Mouse (Mus musculus): ENCODE results near the gene Pbld1.

Gene Pbld1

DNA sequence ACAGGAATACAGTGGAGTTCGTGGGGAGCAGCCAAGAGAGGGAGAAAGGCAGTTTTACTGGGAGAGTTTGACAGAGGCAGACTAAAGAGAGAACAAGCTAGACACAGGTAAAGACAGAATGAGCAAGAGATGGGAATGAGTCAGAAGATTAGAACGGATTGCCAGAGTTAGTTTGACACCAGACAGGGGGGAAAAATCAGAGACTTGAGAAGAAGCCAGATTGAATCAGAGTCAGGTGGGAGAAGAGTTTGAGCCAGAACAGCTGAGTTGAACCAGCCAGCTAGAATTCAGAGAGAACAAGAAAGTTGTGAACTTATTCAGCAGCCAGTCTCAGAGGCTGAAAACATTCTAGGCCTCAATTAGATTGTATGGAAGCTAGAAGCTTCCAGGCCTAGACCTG is at the start of gene Pbld1:
Gene Pbld1 (plus strand): TSS at position 301 of the 400 bp plus-strand sequence.
- no peak for DNase-seq

- no peak for DNase-seq
Measured at GRCm38 (mm10) chr10:63010268-63010667, 49.7 kb upstream of the Pbld1 start.

GRCm38 (mm10) chr10:63011556-63011955 is 48.4 kb upstream of the Pbld1 start:
- peak; percentile 32 for DNase-seq

GRCm38 (mm10) chr10:63013476-63013875 is 46.5 kb upstream of the Pbld1 start:
- DNase-seq = no peak

- DNase-seq = no peak
Measured at GRCm38 (mm10) chr10:63014168-63014567, 45.8 kb upstream of the Pbld1 start.

DNA sequence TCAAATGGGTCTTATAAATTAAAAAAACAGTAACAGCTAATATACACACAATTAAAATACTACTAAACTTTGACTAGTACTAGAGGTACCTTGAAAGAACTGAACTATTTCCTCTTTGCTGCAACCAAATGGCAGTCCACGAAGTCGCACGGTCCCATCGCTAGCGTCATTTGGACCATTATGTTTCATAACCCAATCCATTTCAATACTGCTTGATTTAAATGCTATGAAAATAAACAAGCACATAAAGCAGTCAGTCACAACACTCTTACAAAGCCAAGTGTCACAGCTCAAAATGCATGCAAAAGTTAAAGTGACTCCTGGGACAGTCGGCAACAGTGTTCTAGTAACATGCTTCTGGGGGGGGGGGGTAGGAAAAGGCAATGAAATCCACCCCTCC is 40.7 kb upstream of the Pbld1 start:
- DNase-seq = no peak

- DNase-seq = no peak
Measured at GRCm38 (mm10) chr10:63021702-63022101, 38.3 kb upstream of the Pbld1 start.

DNA sequence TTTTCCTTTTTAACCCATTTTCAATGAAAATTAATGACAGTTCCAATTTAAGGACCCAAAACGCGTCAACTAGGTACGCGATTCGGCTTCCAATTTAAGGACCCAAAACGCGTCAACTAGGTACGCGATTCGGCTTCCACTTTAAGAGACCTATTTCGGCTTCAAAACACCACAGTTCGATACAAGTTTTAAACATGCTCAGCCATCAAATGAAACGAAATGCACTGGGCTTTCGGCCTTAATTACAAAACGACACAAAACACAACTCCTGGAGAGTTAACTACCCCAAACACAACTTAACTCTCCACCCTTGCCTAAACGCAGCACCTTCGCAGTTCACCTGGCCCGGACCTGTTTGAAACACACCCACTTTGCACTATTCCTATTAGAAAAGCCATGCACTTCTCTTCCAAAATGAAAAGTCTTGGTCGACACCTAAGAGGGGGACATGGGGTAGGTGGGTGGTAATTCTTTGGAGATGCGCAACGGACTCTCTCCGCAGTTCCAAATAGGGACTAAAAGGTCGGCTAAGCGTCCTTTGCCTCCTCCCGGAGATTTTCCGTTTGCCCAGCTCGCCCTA is 37.3 kb upstream of the Pbld1 start:
- DNase-seq = no peak

DNA sequence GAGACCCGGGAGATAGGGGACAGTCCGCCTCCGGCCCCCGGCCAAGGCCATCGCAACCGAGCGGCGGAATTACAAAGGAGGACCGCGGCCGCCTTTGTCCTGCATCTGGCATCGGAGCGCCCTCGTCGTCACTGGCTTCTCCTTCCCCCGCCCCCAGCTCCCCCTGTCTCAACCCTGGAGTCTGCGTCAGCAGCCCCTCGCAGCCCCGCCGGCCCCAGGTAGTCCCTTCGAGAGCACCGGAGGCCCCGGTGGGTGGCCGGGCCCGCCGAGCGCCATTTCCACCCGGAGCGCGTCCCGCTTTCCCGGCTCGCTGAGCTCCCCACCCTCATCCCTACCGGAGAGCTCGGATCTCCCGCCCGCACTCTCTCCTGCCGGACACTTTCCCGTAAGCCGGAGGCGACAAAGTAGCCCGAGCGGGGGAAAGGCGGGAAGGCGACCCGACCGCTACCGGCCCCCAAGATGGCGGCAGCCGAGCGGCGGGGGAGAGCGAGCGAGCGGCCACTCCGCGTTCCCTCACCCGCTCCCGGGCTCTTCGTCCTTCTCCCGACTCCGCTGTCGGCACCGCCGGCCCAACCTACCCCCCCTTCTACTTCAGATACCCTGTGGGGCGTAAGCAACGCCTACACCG is 36.7 kb upstream of the Pbld1 start:
- DNase-seq = peak; percentile 70

DNA sequence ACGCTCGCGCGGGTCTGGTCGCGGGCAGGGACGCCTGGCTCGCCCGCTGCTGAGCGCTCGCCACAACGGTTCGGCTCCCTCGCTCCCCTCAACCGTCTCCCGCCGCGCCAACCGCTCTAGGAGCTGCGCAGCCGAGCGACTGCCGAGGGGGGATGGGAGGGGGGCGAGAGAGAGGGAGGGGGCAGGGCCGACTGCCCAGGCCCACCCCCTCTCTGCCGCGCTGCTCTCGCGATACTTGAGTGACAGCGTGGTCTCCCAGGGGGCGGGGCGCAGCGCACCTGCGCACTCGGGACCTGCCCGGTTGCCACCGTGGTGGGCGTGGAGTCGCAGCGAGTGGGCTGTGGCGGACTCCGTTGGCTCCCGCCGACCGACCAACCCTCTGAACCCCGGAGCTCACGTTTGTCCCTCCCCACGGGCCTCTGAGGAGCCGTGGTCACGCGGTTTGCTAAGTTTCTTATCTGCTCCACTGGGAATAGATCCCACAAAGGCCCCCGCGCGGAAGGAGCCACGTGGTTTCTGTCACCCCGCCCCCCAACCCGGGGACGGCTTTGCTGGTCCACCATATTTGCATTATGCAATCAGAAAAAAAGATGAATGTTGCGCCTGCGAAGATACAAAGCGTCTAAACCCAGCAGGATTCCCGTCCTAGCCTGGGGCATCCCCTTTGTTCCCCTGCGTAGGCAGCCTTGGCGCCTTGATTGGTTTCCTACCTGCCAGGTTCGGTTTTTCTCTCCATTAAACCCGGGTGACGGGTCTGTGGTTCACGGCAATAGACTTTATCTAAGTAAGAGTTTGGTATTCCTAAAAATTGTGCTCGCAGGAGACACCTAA is 36.0 kb upstream of the Pbld1 start, which contains the start of the genes Hnrnph3 and Pbld2:
Gene Hnrnph3 (minus strand): TSS at position 469 of the 831 bp plus-strand sequence.
Gene Pbld2 (plus strand): TSS at position 567 of the 831 bp plus-strand sequence.
- DNase-seq = peak; percentile 98

DNA sequence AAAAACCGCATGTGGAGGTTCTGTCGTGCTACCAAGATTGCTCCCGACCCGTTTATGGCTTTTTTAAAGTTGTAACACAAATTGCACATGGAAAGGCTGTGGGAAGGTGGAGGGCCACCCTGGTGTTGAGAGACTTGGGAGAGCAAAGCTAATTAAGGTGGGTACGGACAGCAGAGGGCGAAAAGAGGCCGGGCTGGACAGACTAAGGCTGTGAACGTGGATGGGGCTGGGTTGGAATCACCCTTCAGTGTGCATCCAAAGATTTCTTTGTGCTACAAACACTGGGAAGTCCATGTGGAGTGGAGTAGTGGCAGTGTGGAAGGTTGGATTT is 35.4 kb upstream of the Pbld1 start:
- peak; percentile 78 for DNase-seq

GRCm38 (mm10) chr10:63025016-63025415 is 34.9 kb upstream of the Pbld1 start:
- no peak for DNase-seq

- DNase-seq = no peak
Measured at GRCm38 (mm10) chr10:63025491-63026011, 34.4 kb upstream of the Pbld1 start.

DNA sequence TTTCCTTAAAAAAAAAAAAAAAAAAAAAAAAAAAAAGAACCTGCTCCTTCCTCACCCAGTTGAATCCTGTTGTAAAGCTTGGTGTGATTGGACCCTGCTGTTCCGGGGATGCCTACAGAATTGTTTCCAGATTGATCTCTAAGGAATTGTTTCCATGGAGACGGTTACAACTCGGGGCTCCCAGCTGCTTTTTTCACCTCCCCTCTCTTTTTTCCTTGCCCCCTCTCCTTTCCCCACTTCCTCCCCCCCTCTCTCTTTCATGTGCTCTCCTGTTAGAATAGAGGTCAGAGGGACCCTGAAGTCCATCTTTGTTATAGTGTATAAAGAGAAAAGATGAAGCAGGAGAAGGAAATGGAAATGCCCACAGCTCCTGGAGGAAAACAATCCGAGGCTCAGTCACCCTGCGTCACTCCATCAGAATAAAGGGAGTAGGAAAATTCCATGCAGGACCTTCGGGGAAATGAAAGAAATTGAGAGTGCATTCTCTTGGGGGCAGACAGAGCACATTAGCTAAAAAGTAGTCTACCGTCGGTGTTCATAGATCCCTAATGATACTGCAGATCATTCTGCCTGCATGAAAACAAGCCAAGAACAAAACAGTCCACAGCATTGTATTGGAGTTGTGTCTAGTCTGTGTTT is 33.7 kb upstream of the Pbld1 start:
- no peak for DNase-seq

- DNase-seq = no peak
Measured at GRCm38 (mm10) chr10:63026795-63027160, 33.2 kb upstream of the Pbld1 start.

- no peak for DNase-seq
Measured at GRCm38 (mm10) chr10:63027376-63028161, 32.4 kb upstream of the Pbld1 start.

- DNase-seq = no peak
Measured at GRCm38 (mm10) chr10:63028396-63028795, 31.6 kb upstream of the Pbld1 start.

DNA sequence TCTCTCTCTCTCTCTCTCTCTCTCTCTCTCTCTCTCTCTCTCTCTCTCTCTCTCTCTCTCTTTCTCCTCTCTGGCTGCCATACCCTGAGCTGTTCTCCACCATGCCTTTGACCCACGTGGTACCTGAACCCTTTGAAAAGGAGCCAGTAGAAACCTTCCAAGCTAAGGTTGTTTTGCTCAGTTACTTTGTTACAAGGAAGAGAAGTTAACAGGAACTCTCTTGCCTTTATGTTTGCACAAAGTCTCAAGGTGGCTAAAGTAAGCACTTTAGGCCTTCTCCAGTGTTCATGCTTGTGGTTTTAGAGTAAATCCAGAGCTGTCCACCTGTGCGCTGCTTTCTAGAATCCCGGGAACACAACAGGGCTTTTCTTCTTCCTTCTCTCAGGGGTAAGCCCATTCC is 27.7 kb upstream of the Pbld1 start:
- DNase-seq = no peak

- DNase-seq = no peak
Measured at GRCm38 (mm10) chr10:63032956-63033355, 27.0 kb upstream of the Pbld1 start.

DNA sequence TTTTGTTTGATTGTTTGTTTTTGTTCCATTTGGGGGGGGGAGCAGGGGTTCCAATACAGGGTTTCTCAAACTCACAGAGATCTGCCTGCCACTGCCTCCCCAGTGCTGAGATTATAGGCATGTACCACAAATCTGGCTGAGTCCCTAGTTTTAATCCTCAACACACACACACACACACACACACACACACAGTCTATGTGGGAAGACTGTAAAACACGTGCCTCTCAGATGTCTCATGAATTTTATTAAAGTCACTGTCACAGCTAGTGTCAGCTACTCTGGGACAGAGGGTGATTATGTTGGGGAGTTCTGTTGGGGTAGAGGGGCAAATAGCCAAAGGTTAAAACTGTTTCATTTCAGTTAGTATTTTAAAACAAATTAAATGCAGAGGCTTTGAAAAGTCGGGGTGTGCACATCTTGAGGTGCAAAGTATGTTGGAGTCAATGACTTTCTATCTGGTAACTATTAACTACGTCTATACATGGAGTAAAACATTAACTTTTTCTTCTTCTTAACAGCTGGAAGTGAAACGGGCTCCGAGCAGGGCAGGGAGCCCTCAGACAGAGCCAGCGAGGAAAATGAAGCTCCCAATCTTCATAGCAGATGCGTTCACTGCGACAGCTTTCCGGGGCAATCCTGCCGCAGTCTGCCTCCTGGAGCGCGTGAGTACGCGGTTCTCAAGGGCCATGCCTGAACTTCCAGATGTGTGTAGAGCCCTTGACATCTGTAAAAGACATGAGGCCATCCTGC is 21.2 kb upstream of the Pbld1 start:
- DNase-seq = no peak

GRCm38 (mm10) chr10:63039867-63040628 is 19.9 kb upstream of the Pbld1 start:
- DNase-seq = no peak

Measured in cerebellum, adult 8-10 months (tissue).